Mouse (Mus musculus) heart, postnatal 14 days (tissue): ENCODE data around the gene Nrxn3. TPM values are rescaled to one million over a fixed set of nuclear protein-coding genes. Genes with fewer than 3 reads are reported as not detected.

Source experiments
- DNase-seq, 2 experiments: peaks; one replicate each; pipeline ENCODE4 v3.0.0; 2021 to 2022
- intact Hi-C: fragments of 180-260 bp; cut with DNase I; formaldehyde crosslinking; loops from one replicate; pipeline ENCODE4 v1.15.1; 2025
- total RNA-seq, 2 experiments: library from RNA; stranded (reverse); gene quantifications; 2 replicates each; pipeline ENCODE4 v1.2.3; 2021

The Nrxn3 gene
- total RNA-seq, 2 experiments from 2014 or later: 0.41 to 0.60 TPM

DNA sequence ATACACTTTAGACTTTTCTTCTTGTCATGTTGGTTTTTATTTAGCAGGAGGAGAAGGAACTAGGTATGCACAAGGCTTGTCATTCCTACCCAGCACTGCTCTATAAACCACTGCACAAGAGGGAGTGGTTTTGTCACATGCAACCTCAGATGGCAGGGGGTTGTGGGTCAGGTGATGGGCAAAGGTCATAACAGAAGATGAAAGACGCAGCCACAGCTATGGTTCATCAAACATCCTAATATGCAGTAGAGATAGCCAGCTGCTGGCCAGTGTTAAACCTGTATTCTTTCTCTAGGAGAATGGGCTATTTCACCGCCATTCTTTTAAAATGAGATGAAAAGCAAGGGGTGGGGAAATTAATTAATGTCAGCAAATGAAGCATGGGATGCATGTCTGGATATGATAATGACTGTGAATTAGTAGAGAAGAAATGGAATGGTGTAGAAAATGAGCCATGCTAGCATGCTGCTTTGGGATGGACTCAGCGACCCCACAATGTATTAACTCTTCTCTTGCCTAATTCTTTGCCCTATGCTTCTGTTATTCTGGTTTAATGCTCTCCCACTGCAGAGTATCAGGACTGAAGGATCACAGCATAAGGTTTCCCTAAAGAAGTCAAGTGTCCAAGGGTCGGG lies 313.4 kb downstream of the Nrxn3 start:
- intact Hi-C loops: no loop called here

DNA sequence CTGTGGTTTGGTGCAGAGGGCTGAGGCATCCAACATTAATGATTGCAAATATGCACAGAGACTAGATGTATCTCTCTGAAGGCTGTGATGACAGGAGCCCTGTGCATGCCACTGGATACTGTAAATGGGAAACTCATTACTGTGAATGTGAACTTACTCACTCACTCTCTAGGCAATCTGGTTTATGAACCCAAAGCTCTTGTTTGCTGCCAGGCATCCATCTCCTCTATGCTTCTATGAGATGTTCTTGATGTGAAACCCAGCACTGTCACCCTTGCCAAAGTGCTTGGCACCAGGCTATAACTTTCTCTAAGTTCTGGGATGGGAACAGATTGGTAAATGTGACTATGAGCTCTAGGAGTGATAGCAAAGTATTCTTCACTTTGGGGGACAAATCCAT lies 317.5 kb downstream of the Nrxn3 start:
- DNase-seq: no peak
- intact Hi-C loops: no loop called here

More for the DNA sequence above, 313.4 kb downstream of the Nrxn3 start:
- no peak for DNase-seq

DNA sequence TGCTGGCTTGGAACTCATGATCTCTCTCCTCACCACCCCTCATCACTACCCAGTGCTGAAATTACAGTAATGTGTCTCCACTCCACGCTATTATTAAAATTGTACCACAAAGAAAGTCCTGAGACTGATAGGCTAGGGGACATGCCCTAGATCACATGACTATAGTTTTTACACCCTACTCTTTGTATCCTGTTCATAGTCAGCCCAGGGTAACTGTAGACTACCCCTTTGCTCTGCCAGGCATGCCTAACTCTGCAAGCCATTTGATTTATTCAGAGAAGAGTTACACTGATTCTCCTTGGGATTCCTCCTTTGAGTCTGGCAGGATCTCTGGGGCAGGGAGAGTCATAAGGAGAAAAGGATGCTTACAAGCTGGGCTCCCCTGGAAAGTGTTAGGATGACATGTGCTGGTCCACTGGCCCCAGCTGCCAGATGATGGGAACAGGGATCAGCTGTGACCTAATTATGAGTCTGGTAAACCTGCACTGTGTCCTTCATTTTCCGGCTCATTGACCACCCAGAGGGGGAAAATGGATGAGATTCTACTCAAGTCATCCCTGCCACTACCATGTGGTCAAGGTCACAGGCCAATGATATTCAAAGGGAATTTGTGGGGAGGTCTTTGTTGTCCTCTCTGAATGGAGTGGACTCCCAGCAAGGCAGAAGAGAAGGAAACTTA lies 318.9 kb downstream of the Nrxn3 start:
- intact Hi-C loops: no loop called here
- no peak for DNase-seq

DNA sequence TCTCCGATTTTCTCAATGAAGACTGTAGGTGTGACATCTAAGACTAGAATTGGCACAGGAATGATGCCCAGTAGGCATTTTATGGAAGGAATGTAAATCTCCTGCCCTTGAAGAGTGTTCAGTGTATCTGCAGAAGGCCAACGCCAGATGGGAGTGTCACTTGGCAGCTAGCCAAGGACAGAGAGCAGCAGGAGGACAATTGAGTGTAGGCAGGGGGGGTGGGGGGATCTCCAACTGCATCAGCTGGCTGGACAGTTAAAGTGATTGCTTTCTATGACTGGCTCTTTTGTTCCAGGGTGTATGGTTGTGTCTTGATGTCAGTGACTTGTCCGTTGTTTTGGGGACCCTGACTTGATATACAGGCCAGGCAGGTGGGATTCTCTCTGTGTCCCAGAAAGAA lies 326.6 kb downstream of the Nrxn3 start:
- DNase-seq: peak; percentile 1 to 12
- intact Hi-C loops: no loop called here

DNA sequence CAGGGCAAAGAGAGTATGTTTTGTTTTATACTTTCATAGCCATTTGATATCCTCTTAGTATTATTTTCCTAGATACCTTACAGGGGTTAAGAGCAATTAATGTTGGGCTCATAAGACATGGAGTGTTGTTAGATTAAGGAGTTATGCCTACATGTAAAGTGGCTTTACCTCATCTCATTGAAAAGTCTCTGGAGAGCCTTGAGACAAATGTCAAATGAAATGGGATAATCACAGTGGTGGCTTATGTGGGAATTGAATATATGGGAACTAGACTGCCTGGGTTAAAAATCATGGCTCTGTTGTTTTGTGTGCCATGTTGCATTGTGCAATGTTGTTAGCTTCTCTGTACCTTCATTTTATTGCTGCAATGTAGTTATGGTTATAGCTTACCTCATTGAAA lies 327.0 kb downstream of the Nrxn3 start:
- intact Hi-C loops: no loop called here
- DNase-seq: no peak

DNA sequence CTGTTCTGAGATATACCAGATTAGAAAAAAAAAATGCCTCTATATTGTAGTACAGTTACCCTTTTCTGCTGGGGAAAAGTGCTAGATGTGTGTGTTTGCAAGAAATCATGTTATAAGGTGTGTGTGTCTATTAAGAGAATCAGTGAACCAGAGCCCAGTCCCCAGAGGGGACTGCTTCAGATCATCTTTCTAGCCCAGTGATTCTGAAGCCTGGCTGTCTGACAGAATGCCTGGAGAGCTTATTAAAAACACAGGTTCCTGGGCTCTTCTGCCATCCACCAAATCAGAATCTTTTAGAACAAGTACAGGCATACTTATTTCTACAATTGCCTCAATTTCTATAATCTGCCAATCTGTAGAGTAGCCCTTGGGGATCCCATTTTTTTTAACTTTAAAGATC lies 349.8 kb downstream of the Nrxn3 start:
- intact Hi-C loops: no loop called here
- no peak for DNase-seq

DNA sequence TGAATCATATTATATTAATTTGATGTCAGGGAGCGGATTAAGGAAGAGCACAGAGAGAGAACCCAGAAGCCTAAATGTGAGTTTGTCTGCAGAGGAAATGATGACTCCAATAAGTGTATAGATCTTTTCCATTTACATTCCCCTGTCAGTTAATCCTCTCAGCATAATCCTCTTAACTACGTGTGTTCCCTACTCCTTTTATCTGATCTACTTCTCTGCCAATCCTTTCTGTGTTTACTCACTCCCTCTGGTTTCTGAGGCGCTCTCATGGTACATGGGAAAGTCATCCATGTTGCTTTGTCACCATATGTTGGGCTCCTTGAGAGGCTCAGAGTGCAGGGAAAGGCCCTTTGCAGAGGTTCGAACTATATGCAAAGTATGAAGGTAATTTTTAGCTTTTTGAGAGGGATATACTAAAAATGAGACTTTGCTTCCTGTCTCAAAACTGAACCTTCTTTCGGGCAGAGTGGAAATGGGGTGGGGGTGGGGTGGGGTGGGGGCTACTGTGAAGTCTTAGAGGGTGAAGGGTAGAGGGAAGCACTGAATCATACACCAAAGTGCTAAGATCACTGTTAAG lies 350.6 kb downstream of the Nrxn3 start:
- no peak for DNase-seq
- intact Hi-C loops: no loop called here

DNA sequence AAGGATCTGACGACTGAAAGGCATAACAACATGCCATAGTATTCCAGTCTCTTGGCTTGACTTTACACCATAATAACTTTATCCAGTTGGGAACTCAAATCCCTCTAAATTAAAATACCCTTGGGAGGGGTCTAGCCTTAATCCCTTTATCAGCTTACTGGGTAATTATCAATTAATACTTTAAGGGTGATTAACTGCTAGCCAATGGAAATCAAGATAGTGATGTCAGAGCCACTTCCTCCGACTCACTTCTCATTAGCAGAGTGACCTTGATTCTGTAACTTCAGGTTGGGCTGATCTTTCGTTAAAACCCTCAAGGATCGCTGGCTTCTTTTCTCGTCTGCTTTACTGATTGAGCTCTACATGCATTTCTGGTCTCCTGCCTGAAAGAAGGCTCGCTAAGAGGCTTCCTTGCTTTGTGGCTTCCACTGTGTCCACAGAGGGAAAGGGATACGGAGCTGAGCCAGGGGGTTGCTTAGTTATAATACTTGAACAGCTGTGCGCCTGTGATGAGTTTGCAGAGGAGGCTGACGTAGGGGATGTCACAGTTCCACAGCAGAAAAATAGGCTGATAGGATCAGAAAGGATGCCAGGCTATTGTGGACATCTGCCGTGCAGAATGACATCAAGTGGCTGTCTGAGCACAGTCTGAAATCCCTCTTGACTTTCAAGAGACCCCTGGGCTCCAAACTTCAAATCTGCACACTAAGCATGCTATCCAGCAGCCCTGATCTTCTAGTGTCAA lies 352.0 kb downstream of the Nrxn3 start:
- intact Hi-C loops: no loop called here
- DNase-seq: no peak

DNA sequence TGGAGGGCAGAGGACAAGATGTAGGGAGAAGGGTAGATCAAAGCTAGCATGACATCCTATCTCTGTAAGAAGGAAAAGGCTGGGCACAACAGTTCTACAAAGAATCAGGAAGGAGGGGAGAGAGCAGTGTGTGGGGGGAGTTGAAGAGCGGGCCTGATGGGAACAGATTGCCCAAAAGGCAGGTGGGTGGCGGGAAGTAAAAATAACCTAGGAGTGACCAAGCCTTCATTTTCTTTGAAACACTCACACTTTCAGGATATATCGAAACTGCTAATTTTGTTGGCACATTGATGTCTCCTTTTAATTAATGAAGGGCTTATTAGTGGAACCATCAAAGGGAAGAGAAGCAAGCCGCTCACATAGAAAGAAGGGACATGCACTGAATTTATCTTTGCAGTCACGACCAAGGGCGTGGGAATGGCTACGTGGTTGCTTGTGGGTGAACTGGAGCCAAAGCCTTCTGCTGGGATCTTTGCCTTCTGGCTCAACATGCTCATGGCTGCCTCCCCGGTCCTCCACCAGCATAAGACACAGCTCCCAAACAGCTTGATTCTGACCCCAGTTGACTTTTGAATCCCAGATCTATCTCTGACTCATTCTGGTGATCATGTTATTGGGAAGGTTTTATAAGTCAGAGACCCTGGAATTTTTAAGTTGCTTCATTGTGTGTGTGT lies 371.3 kb downstream of the Nrxn3 start:
- no peak for DNase-seq
- intact Hi-C loops: no loop called here

DNA sequence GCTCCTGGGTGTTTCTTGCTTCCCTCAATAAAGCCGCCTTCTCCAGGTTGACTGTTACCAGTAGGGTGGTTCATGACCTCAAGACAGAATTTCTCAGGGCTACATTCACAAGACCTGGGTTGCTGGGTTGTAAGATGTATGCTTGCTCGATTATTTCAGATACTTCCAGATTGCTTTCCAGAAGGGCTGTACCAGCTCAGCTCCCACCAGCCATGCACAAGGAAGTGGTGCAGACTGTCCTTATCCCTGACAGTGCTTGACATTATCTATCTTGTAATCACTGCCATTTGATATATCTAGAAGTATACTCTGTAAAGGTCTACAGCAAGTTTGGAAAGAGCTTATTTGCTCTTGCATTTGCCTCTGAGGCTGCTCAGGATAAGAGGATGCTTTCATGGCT lies 374.9 kb downstream of the Nrxn3 start:
- intact Hi-C loops: no loop called here
- no peak for DNase-seq

DNA sequence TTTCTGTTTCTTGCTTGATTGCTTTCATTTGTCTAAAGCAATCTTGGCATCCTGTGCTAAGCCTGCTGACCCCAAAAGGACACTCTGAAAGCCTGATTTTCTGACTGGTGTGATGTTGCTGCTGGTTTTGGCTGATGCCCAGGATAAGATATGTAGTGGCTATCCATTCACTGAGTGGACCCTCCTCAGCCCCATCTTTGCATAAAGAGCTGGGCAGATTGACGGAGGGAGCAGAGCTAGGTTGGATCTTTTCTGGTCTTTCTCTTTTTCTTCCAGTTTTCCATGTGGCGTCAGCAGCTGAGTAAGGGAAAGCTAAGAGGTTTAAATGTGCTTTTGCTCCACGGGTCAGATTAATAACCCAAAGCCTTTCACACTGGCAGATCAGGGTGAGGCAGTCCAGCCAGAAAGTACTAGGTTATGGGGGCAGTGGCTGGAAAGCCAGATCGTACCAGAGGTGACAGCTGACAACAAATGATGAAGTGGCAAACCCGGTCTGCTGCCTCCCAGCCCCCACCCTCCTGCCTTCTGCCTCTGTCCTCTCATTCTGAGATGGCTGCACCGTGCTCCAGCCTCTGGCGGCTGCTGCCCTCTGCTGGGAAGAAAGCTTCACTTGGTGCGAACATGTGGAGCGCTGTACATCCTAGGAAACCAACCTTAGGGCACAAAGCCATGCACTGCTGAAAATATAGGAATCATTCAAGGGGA lies 383.5 kb downstream of the Nrxn3 start:
- intact Hi-C loops: loop anchor here (2.0 kb wide), 2 partner anchors 113 to 701 kb away; no protein-coding TSS in a partner anchor
- peak; percentile 29 to 54 for DNase-seq

DNA sequence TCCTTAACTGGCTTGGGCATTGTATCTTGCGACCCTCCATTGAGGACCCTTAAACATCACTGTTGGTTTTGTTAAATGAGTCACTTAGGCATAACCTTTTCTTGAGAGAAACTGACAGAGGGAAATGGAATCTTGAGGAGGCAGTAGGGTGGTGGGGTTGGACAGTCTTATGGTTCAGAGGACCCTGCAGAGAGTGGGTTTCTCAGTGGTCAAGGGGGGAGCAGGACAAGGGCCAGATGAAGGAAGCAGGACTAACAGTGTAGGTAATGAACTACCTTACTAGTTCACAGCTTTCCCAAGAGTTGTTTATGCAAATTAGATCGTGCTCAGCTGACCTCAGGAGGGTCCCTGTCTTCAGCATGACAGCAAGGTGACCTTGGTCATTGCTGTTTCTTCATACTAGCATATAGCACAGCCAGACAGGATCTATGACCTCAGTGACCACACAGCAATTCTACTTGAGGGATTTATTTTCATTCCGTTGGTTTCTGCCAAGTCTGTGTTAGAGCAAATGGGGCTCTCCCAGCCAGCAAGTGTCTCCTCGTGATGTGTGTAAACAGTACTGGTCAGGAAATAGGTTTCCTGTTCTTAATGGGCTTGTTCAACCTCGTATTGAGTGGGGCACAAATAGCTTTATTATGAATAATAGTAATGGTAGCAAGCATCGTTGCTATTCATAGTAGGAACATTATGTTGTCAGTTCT lies 384.4 kb downstream of the Nrxn3 start:
- intact Hi-C loops: loop anchor here (2.0 kb wide), 2 partner anchors 114 to 702 kb away; no protein-coding TSS in a partner anchor
- no peak for DNase-seq

DNA sequence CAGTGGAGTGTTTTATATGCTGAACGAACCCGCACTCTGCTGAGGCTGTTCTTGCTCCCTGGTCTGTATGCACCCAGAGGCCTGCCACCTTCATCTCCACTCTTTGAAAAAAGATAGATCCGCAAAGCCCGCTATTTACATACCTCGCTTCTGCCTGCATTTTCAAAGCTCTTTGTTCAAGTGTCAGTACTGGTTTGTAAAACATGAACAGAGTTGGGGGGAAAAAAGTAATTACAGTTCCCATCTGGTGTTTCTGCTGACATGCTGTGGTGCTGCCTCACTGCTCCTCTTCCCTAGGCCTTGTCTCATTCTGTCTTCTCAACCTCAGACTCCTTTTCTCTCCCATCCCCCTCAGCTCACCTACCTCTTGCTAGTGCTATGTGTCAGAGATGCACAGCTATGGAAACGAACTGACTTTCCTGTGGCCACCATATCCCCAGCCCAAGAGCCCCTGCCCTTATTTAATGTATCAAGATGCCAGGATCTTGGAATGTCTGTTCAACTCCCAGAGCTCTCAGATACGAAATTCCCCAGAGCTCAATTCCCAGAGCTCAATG lies 387.2 kb downstream of the Nrxn3 start:
- DNase-seq: no peak
- intact Hi-C loops: no loop called here

DNA sequence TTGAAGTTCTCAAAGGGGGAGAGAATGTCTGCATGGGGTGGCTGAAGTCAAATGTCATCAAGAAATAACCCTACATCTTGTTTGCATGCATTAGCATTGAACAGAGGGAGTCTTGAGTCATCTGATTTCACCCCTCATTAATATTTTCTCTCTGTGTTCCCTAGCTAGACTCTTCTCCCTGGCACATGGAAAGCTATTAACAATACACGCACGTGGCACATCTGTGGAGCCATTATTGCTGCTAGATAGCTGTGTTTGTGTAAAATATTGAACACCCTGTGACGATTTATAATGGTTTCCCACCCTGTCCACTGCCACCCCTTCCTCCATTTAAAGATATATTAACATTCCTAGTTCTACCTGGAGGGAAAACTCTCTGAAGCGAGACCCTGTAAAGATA lies 405.9 kb downstream of the Nrxn3 start:
- intact Hi-C loops: no loop called here
- no peak for DNase-seq

DNA sequence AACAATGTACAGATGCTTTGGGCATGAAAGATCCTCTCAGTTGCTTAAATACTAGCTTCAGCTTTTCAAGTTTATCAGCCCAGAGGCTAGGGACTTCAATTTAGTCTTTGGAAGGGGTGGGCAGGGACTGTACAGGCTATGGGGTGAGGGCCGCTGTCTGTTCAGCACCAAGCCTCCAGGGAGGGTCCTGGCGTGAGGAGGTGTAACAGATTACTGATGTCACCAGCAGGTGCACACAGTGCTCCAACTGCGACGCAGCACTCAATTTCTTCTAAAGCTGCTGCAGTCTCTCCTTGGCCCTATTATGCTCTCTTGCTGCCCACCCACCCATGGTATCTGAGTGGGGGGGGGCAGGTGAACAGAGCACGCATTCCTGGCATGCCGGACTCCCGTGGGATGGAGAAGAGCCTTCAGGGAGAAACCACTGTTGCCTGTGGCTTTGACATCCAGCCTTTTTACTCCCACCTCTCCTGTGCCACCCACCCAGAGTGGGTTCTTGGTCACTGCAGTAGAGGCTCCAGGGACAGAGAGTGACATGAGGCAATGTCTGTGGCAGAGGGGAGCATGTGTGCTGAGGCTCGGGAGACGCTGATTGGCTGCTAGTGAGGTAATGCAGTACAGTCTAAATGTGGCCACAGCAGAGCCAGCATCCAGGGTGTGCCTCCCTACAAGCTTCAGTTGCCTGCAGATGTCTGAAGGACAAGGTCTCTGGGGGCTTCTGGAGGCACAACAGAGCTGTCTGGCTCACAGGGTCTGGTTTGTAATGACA lies 406.6 kb downstream of the Nrxn3 start:
- no peak for DNase-seq
- intact Hi-C loops: no loop called here

DNA sequence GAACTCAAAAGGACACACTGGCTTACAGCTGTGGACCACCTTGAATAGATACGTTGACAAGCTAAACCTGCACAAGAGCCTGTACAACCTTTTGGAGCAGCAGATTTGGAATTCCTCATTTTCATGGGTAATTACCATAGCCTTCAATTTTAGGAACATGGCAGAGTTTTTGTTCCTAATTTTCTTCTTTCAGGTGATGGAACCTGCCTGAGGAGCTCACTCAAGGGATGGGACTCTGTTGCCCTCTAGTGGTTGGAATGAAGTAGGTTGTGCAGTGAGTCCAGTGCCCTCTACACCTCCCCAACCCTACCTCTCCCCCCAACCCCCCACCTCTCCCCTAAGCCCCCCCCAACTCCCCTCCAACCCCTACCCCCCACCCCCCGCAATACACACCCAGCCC lies 411.7 kb downstream of the Nrxn3 start:
- intact Hi-C loops: no loop called here
- peak in 1 of 2 experiments; percentile 6 for DNase-seq

DNA sequence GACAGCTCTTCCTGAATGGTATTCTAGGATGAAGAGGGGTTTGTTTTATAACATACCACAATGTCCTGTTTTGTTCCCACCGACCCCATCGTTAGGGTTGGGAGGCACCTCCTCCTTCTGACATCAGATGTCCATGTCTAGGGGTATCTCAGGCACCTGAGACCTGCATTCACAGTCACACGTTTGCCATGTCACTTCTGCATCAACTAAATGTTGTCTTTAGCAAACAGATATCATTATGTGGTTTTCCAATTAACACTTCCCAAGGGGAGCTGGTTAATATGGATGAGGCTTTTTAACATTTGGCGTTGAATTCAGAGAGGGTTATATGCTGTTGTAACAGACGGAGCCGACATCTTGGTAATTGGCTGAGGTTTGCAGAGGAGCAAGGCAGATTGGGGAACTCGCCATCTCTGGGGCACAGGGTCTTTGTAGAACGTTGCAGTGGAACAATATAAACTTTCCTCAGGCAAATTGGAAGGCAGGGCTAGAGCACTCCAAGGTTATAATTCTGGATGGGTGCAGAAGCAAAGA lies 412.2 kb downstream of the Nrxn3 start:
- intact Hi-C loops: no loop called here
- DNase-seq: no peak

DNA sequence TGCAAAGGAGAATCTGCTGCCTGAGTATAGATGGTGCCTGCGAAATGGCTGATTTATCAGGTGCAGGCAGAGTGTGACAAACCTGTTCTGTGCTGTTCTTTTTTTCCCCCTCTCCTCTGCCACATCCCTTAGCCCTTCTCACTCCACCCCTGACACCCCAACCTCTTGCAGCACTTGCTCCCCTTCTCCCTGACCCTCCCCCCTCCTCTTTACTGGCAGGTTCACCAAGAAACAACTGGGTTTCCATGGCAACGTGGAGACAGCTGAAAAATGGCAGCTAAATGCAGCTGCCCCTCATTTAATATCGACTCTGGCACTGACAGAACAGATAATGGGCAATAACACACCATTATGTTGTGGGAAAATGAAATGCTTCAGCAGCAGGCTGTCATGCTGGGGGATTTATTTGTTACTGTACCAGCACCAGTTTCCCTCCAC lies 426.3 kb downstream of the Nrxn3 start:
- intact Hi-C loops: no loop called here
- no peak for DNase-seq
